In genomic region chr10:128744680-128745601, GRCm38 (mm10) we compare ENCODE assay signal across 8 mouse cellular contexts. TPM values are rescaled to one million over a fixed set of nuclear protein-coding genes. Genes with fewer than 3 reads are reported as not detected.
DNase-seq lines count a peak whose midpoint lies in the region; ATAC-seq and TF ChIP-seq lines count a peak whose summit lies in the region.

Gene Dgka (minus strand): TSS chr10:128744855.

- peak within 1 kb of the TSS; percentile 81 for H3K9ac ChIP-seq in heart, embryonic 13.5 days

- H3K4me2 ChIP-seq in heart, embryonic 13.5 days: peak within 1 kb of the TSS; percentile 95

- H3K27me3 ChIP-seq in heart, embryonic 13.5 days (replicated peaks): peaks cover 18% of the 10 kb centered on the region

- no peaks in the 10 kb centered on the region for H3K36me3 ChIP-seq in heart, embryonic 13.5 days

- DNase-seq in layer of hippocampus, adult 2 months (ENCODE audit: low spot score in 2 of 2): no peak
- DNase-seq in layer of hippocampus, postnatal 25 days (ENCODE audit: extremely low spot score in 1 of 2, low spot score in 1 of 2): no peak
- peak; percentile 34 for DNase-seq in kidney, postnatal 14 days
- DNase-seq in testis, postnatal 10 days (ENCODE audit: low spot score): peak; percentile 56
- no peak for DNase-seq in gastrocnemius, adult 18-20 months (ENCODE audit: low spot score)

- no peak for ATAC-seq in heart, embryonic 13.5 days (ENCODE audit: extremely low read depth, insufficient number of reproducible peaks, low FRiP score, low TSS enrichment)
- no peak for ATAC-seq in megakaryocyte progenitor cell, adult 5-6 weeks (replicated peaks; ENCODE audit: poor library complexity)

- peak within 1 kb of the TSS; percentile 85 for H3K27ac ChIP-seq in layer of hippocampus, adult 2 months
- peak within 1 kb of the TSS; percentile 97 for H3K27ac ChIP-seq in bone marrow, adult 2 months (ENCODE audit: control insufficient read depth, insufficient read depth, low read depth, low read length, poor library complexity)
- H3K27ac ChIP-seq in heart, embryonic 13.5 days (replicated peaks): peak within 1 kb of the TSS; percentile 44

- 12% methylated on average over 18 of the region's 18 CpGs for WGBS in bone marrow, adult 2 months
- WGBS in heart, embryonic 13.5 days: 17% methylated on average over 18 of the region's 18 CpGs

- TF ChIP-seq POLR2A in bone marrow, adult 2 months (IDR thresholded peaks at IDR 0.05; ENCODE audit: borderline replicate concordance, control insufficient read depth, low read depth, low read length): no peak

- H3K9me3 ChIP-seq in heart, embryonic 13.5 days: no peaks in the 10 kb centered on the region

- TF ChIP-seq CTCF in layer of hippocampus, adult 2 months (conservative IDR thresholded peaks at IDR 0.05): peak; percentile 73
- no peak for TF ChIP-seq CTCF in bone marrow, adult 2 months (IDR thresholded peaks at IDR 0.05; ENCODE audit: control insufficient read depth, insufficient read depth, low read length)

- peak within 1 kb of the TSS; percentile 89 for H3K4me3 ChIP-seq in layer of hippocampus, adult 2 months
- H3K4me3 ChIP-seq in bone marrow, adult 2 months (replicated peaks; ENCODE audit: control insufficient read depth, low read depth, low read length): peak within 1 kb of the TSS; percentile 77
- peak within 1 kb of the TSS; percentile 62 for H3K4me3 ChIP-seq in heart, embryonic 13.5 days

- peaks cover 4% of the 10 kb centered on the region for H3K4me1 ChIP-seq in bone marrow, adult 2 months (ENCODE audit: control insufficient read depth, insufficient read depth, low read length)
- H3K4me1 ChIP-seq in heart, embryonic 13.5 days: peaks cover 41% of the 10 kb centered on the region

RNA-seq across cellular contexts. Expression of gene Dgka, which starts in this region (rescaled TPM):
- total RNA-seq in layer of hippocampus, adult 2 months (2021): 10 to 100 TPM; 11.4 to 11.5 TPM
- total RNA-seq in layer of hippocampus, postnatal 25 days (2021): 1 to 10 TPM; 9.3 to 9.8 TPM
- 19.2 and 41.7 TPM in 2 replicates for polyA plus RNA-seq in bone marrow, adult 2 months (2011; ENCODE audit: insufficient read depth, insufficient read length, low replicate concordance, missing spikeins)
- polyA plus RNA-seq in heart, embryonic 13.5 days (2015; fragmentation: Nextera tagmentation; extraction: Ambion mirVana): 4.8 and 5.0 TPM in 2 replicates
- 9.6 and 13.0 TPM in 2 replicates for total RNA-seq in megakaryocyte progenitor cell, adult 5-6 weeks (2015)
- total RNA-seq in megakaryocyte progenitor cell, adult 5-6 weeks (2017): 9.1 and 10.7 TPM in 2 replicates
- total RNA-seq in gastrocnemius, adult 18-20 months (2021): 1 to 10 TPM; 7.8 to 8.5 TPM

Comparison
In these comparisons a context has a peak if more than half of its experiments do, and no peak if none do; other contexts are left out.
1. DNase-seq: peak in kidney, postnatal 14 days (single experiment) and testis, postnatal 10 days (single experiment); none in layer of hippocampus, adult 2 months (0 of 2), layer of hippocampus, postnatal 25 days (0 of 2) and gastrocnemius, adult 18-20 months (single experiment).
2. H3K27ac ChIP-seq: peak in every context shown above with its lines; median percentile 97 in bone marrow, adult 2 months; 85 in layer of hippocampus, adult 2 months; 44 in heart, embryonic 13.5 days.
3. Peak in every context shown above with its lines, with median percentiles within 50 percentile points of each other: H3K4me3 ChIP-seq.